Mouse (Mus musculus) heart, postnatal 36 days (tissue): ENCODE data around the gene Erbb3. TPM values are rescaled to one million over a fixed set of nuclear protein-coding genes. Genes with fewer than 3 reads are reported as not detected.
"Not testable (repeated sequence)": the region's sequence is repeated elsewhere in the genome, so short reads cannot be mapped to it uniquely, and the experiment has no call there.

ENCODE experiments used
- DNase-seq, 2 experiments: peaks; one replicate each; pipeline ENCODE4 v3.0.0; 2021 to 2022
- intact Hi-C: fragments of 180-260 bp; cut with DNase I; formaldehyde crosslinking; loops from one replicate; pipeline ENCODE4 v1.15.1; 2025
- total RNA-seq, 2 experiments: library from RNA; stranded (reverse); gene quantifications; 2 replicates each; pipeline ENCODE4 v1.2.3; 2021

Gene Erbb3
- total RNA-seq, result 1 to 10 TPM; 8.9 to 9.2 TPM

DNA sequence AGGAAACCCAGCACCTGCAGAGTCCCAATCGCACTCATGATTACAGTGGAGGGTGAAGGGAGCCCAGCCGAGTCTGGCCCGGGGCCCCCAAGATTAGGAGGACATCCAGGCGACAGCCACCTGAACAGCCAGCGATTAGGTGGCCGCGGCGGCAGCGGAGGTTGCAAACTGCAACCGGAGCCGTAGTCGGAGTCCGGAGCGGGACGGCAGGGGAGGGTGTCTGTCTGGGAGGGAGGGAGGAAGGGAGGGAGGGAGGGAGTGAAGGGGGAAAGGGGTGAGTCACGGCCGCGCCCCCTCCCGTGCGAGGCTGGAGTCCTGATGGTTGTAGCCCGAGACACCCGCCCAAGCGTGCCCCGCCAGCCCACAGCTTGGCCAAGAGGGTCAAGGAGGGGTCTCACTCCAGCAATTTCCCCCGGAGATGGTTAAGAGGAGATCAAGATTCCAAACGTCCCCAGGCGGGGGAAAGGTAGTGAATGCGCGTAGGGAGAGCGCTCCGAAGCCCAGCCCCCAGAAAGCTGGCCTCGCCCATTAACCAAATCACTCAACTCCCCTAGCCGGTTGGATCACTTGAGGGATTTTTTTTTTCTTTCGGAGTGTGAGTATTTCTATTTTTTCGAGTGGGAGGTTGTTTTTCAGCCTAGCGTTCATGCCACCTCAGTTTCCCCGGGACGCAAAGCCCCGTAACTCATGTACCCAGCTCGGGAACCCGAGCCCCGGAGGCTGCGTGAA lies at the start of gene Erbb3:
TSS of gene Erbb3 (minus strand) at position 189 of the 729 bp plus-strand sequence.
- peak; percentile 42 to 52 for DNase-seq
- intact Hi-C loops, result loop anchor here (5.0 kb wide), 1 partner anchor 37 kb away; no protein-coding TSS in a partner anchor

DNA sequence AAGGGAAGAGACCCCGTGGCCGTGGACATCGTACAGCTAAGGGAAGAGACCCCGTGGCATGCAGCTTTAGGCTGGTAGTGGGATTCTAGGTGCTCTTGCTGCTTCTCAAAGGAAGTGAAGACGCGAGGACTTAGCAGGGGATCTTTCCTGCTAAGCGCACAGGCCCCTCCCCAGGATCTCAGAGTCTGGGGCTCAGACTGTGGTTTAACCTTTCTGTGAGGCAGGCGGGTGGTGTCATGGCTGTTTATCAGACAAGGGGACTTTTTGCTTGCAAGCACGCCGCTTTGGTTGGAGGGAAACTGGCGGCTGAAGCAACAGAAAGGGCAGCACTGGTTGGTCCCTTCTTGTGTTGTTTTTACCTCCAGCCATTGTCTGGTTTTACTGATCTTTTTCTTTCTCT lies 47.6 kb upstream of the Erbb3 start:
- intact Hi-C loops, result no loop called here

DNA sequence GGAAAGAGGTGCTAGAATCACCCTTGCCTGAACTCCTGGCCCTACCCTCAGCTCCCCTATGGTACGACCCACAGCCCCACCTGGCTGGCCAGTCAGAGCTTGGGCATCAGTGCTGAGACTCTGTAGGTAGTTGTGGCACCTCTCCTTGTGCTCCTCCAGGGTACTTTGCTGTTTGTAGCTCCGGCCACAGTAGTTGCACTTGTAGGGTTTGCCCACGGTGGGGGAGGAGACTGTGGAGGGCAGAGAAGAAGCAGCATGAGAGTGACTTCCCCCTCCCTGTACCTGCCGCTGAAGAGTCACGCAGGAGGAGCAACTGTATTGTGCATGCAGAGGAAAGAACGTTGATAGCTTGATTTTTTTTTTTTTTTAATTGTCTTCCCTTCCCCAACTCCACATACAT lies 47.1 kb upstream of the Erbb3 start:
- DNase-seq, result no peak
- intact Hi-C loops, result no loop called here

More for the DNA sequence above, 47.6 kb upstream of the Erbb3 start:
- no peak for DNase-seq

DNA sequence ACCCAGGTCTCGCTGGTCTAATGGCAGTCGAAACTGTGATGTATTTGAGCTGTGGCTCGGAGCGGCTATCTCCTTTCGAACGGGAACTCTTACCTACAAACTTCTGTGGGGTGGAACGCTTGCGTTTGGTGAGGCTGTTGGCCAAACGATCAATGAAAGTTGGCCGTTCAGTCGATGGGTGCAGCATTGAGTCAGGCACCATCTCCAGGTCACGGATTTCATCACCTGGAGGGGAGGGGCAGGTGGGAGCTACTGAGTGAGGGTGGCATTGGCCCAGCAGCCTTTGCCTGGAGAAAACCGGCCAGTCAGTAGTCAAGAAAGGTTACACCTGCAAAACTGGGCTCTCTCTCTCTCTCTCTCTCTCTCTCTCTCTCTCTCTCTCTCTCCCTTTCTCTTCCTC lies 46.2 kb upstream of the Erbb3 start:
- intact Hi-C loops, result no loop called here
- DNase-seq, result no peak

DNA sequence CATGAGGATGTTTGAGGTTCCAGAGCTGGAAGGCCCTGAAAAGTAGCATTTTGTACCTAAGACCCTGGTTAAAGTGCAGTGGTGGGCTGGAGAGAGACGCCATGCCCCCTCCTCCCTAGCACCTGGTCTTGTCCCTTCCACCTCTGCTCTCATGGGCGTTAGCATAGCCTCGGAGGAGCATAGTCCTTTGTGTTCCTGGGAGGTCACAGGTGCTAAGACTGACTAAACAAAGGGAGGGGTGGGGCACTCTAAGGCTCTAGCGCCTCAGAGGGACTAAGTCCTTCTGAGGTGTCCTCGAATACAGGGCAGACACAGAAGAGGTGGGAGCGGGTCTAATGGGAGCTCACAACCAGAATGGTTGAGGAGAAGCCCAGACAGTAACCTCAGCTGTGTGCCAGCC lies 42.1 kb upstream of the Erbb3 start:
- intact Hi-C loops, result no loop called here
- no peak for DNase-seq

DNA sequence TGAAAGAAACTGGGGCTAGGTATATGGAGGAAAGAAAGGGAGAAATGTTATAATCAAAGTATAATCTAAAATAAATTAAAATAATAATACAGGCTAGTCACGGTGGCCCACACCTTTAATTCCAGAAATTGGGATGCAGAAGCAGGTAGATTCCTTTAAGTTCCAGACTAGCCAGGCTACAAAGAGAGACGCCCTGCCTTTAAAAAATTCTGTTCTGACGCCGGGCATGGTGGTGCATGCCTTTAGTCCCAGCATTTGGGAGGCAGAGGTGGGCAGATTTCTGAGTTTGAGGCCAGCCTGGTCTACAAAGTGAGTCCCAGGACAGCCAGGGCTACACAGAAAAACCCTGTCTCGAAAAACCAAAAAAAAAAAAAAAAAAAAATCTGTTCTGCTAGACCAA lies 40.9 kb upstream of the Erbb3 start:
- intact Hi-C loops, DNase-seq: not testable (repeated sequence)

DNA sequence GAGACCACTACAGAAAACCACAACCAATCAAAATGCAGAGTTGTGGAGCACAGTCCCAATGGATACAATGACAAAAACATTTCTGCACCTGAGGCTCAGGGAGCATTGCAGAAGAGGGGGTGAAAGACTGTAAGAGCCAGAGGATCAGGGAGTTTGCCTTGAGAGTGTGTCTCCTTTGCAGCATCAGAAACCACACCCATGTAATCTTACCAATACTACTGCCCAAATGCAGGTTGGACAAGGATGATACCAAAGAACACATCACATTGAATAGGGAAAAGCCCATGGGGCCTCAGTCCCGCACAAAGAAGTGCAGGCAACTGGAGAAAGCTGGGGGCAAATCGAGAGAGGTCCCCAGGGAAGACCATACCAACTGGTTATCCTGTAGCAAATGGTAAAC lies 40.3 kb upstream of the Erbb3 start:
- DNase-seq, result no peak
- intact Hi-C loops, result loop anchor here (5.0 to 10.0 kb wide), 4 partner anchors 77 to 265 kb away; partner anchors contain the start of genes Gdf11 and Pym1

DNA sequence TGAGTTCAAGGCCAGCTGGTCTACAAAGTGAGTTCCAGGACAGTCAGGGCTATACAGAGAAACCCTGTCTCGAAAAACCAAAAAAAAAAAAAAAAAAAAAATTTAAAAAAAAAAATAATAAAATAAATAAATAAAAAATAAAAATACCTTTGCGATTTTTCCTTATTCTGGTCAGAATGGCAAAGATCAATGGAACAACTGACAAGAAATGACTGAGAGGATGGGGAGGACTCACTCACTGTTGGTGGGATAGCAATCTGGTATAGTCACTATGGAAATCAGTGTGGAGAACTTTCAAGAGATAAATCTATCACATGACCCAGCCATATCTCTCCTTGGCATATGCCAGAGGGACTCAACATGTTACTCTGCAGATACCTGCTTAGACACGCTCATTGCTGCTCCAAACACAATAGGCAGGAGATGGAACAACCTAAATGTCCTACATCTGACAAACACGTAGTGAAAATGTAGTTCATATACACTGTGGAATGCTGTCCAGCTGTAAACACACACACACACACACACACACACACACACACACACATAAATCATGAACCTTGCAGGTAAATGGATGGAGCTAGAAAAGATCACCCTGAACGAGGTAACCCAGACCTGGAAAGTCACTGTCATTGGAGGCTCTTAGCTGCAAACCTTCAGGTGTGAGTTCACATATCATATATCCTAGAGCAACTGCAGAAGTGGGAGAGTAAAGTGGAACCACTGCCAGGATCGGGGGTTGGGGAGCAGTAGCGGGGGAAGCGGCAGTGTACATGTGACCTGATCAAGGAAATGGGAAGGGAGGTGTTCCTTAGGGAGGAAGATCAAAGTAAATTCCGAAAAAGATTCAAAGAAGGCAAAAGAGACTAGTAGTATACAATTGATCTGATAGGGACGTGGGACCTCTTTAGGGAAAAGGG lies 38.2 kb upstream of the Erbb3 start:
- intact Hi-C loops, result loop anchor here (2.0 to 10.0 kb wide), 5 partner anchors 61 to 267 kb away; partner anchors contain the start of genes Gdf11 and Pym1
- no peak for DNase-seq

DNA sequence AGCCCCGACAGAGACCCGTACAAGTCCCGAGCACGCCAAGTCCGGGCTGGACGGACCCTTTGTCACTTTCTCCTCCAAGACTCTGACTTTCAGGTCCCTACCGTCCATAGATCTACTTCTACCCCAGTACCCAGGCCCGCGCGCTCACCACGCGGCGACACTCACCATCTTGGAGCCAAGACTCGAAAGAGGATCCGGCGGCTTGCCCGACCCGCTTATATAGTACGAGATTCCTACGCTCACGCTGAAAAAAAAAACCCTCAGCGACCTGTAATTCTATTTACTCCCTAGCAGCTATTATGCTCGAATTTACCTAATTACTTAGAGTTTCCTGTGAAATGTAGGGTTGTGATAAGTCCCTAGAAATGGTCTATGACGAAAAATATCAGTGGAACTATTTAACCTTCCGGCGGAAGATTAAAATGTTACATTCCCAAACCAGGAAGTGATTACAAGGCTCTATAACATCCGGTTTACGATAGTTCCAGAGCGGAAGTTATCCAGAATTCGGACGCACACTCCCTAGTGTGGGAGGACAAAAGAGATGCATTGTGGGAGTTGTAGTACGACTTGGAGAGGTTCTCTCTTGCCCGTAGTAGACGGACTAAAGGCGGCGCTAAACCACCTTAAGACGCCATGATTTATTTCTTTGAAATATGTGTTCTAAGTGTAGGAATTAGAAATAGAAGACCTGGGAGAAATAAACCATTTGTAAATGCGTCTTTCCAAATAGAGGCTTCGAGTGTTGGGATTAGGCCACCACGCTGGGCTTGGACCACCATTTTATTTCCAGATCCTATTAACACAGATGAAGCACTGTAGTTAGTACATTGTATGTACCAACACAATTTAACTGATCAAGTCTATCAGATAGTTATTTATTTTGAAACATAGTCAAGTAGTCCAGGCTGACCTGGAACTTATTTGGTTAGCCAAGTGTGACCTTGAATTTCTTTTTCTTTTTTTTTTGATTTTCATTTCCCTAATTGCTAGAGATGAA lies 37.2 kb upstream of the Erbb3 start, which contains the start of gene Rps26:
TSS of gene Rps26 (minus strand) at position 437 of the 1,000 bp plus-strand sequence.
- intact Hi-C loops, result loop anchor here (1.0 to 10.0 kb wide), 6 partner anchors 48 to 268 kb away; partner anchors contain the start of genes Gdf11, Pym1 and Suox

DNA sequence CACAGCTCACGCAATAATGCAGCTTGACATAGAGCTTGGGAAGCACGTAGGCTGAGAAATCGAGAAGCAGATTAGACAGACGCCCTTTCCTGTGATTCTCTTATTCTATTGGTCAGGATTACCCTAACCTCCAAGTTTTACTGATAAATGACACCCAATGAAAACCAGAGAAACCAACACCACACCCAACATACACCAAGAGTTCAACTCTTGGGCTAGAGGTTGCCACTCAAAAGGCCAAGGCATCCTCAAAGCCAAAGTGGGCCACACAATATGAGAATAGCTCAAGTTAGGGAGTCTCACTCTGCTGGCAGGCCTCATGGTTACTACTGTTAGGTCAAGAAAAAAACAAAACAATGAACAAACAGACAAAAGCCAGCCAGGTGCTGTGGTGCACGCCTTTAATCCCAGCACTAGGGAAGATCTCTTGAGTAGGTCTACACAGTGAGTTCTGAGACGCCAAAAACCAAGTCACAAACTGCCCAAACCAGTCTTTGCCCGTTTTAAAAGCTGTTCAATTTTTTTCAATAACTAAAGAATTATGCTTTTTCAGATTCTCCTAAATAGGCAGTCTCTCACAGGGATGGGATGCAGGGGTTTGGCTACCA lies 35.9 kb upstream of the Erbb3 start:
- DNase-seq, result no peak
- intact Hi-C loops, result loop anchor here (5.0 to 10.0 kb wide), 4 partner anchors 73 to 269 kb away; partner anchors contain the start of genes Gdf11 and Pym1

More for the DNA sequence above, 37.2 kb upstream of the Erbb3 start, which contains the start of gene Rps26:
- peak; percentile 85 to 88 for DNase-seq

DNA sequence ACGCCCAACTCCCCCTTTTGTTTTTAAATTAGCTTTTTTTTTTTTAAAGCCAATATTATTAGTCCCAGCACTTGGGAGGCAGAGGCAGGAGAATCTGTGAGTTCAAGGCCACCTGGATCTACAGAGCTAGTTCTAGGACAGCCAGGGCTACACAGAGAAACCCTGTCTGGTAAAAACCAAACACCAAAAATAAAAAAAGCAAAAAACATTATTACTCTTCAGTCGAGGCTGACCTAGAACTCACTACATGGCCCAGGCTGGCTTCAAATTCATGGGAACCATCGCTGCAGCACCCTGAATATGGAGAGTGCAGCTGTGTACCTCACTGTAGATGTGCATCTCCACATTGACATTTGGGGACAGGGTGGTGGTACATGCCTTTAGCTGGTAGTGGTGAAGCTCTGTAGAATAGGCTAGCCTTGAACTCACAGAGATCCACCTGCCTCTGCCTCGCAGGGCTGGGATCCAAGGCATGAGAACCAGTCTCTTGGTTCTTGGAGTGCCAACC lies 33.7 kb upstream of the Erbb3 start:
- intact Hi-C loops, result loop anchor here (10.0 kb wide), 1 partner anchor 272 kb away; the partner anchor contains the start of gene Gdf11
- not testable (repeated sequence) for DNase-seq

DNA sequence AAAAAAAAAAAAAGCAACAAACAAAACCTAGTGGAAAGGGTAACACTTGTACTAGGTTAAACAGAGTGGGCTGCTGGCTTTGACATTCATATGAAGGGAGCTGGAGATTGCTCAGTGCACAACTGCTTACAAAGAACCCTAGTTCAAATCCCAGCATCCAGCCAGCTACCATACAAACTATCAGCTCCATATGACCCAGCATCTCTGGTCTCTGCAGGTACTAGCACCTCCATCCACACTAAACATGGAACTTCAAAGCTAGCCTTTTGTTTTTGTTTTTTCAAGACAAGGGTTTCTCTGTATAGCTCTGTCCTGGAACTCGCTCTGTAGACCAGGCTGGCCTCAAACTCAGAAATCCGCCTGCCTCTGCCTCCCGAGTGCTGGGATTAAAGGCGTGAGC lies 33.2 kb upstream of the Erbb3 start:
- intact Hi-C loops, result loop anchor here (10.0 kb wide), 1 partner anchor 272 kb away; the partner anchor contains the start of gene Gdf11
- no peak for DNase-seq

DNA sequence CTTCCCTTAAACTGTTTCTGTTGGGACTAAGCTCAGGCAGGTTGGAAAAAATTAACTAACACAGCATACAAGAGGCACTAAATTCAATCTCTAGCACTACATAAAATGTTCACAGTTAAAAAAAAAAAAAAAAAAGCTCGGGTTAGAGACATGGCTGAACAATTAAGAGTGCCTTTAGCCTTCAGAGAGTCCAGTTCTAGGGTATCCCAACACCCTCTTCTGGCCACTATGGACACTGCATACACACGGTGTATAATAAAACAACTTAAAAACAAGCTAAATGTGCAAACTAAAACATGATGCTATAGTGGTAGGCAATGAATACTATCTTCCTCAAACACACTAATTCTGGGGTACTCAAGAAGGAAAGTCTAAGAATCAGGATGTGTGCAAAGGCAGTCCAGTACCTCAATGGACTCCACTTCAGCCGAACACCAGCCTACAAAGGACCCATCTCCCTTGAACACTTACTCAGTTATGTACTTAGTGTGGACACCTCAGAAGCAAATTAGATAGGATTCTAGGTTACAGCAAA lies 32.6 kb upstream of the Erbb3 start:
- no peak for DNase-seq
- intact Hi-C loops, result loop anchor here (10.0 kb wide), 1 partner anchor 273 kb away; the partner anchor contains the start of gene Gdf11

DNA sequence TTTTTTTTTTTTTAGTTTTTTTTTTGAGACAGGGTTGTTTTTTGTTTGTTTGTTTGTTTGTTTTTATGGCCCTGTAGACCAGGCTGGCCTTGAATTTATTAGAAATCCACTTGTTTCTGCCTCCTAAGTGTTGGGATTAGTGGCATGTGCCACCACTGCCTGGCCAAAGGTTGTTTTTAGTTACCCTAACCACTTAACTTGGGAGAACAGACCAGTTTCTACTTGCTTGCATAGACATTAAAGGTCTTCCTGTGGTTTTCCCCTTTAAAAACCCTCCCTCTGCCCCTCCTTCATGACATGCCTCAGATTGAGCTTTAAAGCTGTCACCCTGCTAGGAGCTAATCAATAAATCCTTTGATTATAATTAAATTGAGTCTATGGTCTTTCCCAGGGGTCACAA lies 30.8 kb upstream of the Erbb3 start:
- intact Hi-C loops, result loop anchor here (10.0 kb wide), 1 partner anchor 275 kb away; the partner anchor contains the start of gene Gdf11
- DNase-seq, result no peak

DNA sequence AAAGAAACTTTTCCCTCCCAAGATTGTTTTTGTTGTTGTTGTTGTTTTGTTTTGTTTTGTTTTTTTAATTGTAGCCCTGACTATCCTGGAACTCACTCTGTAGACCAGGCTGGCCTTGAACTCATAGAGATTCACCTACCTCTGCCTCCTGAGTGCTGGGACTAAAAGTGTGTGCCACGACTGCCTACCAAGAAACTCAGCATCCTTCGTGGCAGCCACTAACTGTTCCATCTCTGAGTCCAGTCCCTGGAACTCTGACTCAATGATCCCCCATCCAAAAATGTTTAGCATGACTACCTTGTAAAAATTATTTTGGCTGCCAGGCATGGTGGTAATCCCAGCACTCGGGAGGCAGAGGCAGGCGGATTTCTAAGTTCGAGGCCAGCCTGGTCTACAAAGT lies 29.7 kb upstream of the Erbb3 start:
- DNase-seq, intact Hi-C loops: not testable (repeated sequence)

DNA sequence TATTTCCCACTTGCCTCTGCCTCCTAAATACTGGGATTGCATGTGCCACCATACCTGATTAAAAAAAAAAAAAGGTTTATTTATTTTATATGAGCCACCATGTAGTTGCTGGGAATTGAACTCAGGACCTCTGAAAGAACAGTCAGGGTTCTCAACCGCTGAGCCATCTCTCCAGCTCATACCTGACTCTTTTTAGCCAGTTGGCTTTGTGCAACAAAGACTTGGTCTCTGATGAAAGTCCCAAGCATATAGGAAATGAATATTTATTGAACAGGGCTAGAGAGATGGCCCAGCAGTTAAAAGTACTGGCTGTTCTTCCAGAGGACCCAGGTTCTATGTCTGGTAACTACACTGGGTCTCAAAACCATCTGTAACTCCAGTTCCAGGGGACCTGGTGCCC lies 29.1 kb upstream of the Erbb3 start:
- no peak for DNase-seq
- intact Hi-C loops, result no loop called here

DNA sequence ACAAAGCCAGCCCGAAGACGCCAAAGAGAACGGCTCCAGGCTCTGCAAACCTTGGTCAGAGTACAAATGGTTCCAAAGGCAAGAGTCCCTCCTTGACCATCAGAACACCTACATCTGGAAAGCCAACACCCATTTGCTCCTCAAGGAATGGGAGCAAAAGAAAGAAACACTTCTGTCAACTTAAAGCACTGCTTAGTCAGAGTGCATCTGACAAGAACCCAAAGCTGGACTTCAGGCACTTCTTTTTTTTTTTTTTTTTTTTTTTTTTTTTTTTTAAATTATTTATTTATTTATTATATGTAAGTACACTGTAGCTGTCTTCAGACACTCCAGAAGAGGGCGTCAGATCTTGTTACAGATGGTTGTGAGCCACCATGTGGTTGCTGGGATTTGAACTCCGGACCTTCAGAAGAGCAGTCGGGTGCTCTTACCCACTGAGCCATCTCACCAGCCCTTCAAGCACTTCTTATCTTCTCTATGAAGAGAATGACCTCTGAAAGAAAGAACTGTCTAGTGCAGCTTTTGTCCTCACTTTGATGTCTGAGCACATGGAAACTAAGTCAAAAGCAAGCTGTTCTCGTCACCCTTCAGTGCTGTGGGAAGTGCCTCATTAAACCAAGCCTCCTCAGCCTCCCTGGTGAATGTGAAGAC lies 26.5 kb upstream of the Erbb3 start:
- intact Hi-C loops, result not testable (repeated sequence)

DNA sequence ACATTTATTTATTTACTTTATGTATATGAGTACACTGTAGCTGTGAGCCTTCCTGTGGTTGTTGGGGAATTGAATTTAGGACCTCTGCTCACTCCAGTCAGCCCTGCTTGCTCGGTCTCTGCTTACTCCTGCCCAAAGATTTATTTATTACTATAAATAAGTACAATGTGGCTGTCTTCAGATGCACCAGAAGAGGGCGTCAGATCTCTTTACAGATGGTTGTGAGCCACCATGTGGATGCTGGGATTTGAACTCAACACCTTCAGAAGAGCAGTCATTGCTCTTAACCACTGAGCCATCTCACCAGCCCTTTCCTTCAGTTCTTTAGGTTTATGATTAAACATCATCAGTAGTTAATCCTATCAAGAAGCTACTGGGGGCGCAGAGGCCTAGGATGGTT lies 25.5 kb upstream of the Erbb3 start:
- no peak for DNase-seq
- intact Hi-C loops, result loop anchor here (5.0 kb wide), 2 partner anchors 48 to 63 kb away; partner anchors contain the start of gene Pa2g4

More for the DNA sequence above, 26.5 kb upstream of the Erbb3 start:
- not testable (repeated sequence) for DNase-seq
